Mouse (Mus musculus): Measurements from ENCODE around the gene Arhgap35. TPM values are rescaled to one million over a fixed set of nuclear protein-coding genes. Genes with fewer than 3 reads are reported as not detected.

The Arhgap35 gene
- polyA plus RNA-seq, 1 experiment, result 5.6 TPM

DNA sequence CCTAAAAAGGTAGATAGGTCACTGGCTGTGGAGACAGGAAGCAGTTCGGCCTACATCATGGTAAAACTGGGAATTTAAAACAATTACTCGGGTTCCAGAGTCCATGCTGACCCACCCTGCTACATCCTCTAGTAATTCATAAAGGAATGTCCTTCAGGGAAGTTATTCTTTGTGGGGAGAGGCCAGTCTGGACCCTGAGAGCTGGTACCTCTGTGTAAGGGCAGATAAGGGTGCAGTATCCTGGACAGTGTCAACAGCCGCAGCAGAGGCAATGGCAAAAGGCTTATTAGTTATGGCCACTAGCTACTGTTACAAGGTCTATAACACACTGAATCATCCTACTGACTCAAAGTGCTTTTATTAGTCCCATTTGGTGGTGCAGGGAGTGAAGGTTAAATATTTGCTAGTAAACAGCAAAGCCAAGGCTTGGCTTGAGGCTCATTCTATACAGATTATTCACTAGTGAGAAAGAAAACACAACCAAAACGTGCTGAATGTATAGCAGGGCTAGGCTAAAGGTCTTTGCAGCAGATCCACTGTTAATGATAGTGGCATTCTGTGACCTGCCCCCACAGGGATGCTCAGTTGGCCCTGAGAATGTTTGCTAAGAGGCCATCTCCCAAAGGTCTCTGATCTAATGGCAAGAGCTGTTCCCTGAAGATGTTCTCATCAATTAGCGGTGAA is 77.4 kb downstream of the Arhgap35 start:
- H3K36me3 ChIP-seq (ENCODE audit: control insufficient read depth, insufficient read depth, low read length), result no peaks in the 10 kb centered on the region; the same call in 1 of the 2 replicates
- H3K4me1 ChIP-seq (ENCODE audit: control insufficient read depth, insufficient read depth, insufficient read length), result no peaks in the 10 kb centered on the region
- H3K27ac ChIP-seq (ENCODE audit: insufficient read depth, low read length), result no peak overlapping the region
- TF ChIP-seq POLR2A (IDR thresholded peaks at IDR 0.05; ENCODE audit: low read depth, low read length) (no peak), CTCF (IDR thresholded peaks at IDR 0.05; ENCODE audit: extremely low read depth, insufficient read depth, insufficient read length, insufficient replicate concordance) (no peak)
- no peaks in the 10 kb centered on the region for H3K27me3 ChIP-seq (ENCODE audit: control insufficient read depth, insufficient read depth, low read length)
- WGBS, result 91% methylated on average over 5 of the region's 5 CpGs
- DNase-seq (ENCODE audit: low read depth in 1 of 2, low spot score in 2 of 2), result no peak
- no peak overlapping the region for H3K4me3 ChIP-seq (ENCODE audit: extremely low read depth, insufficient read depth, insufficient read length)

DNA sequence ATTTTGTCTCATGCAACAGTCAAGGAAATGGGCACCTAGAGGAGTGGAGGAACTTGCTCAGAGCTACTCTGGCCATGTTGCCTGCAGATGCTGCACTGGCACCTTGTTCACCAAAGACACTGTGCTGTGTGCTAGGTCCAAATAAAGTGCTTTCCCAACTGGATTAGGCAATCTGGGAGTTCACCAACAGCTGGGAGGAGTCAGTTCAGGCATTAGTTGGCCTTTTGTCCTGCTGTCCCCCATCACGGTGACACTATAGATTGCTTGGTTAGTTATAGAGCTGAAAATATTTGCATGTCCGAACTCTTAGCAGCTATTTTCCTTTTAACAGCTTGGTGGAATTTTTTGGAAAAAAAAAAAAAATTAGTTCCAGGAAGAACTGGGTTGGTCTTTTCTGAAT is 88.8 kb downstream of the Arhgap35 start:
- no peak for DNase-seq (ENCODE audit: low read depth in 1 of 2, low spot score in 2 of 2)
- Histone ChIP-seq H3K4me1 (ENCODE audit: control insufficient read depth, insufficient read depth, insufficient read length) (no peaks in the 10 kb centered on the region), H3K4me3 (ENCODE audit: extremely low read depth, insufficient read depth, insufficient read length) (no peak overlapping the region), H3K27me3 (ENCODE audit: control insufficient read depth, insufficient read depth, low read length) (no peaks in the 10 kb centered on the region), H3K36me3 (ENCODE audit: control insufficient read depth, insufficient read depth, low read length) (peaks cover 3% of the 10 kb centered on the region), H3K27ac (ENCODE audit: insufficient read depth, low read length) (no peak overlapping the region)
- WGBS, result 94% methylated on average over 2 of the region's 2 CpGs
- TF ChIP-seq CTCF (IDR thresholded peaks at IDR 0.05; ENCODE audit: extremely low read depth, insufficient read depth, insufficient read length, insufficient replicate concordance), result no peak
- TF ChIP-seq POLR2A (IDR thresholded peaks at IDR 0.05; ENCODE audit: low read depth, low read length), result no peak

DNA sequence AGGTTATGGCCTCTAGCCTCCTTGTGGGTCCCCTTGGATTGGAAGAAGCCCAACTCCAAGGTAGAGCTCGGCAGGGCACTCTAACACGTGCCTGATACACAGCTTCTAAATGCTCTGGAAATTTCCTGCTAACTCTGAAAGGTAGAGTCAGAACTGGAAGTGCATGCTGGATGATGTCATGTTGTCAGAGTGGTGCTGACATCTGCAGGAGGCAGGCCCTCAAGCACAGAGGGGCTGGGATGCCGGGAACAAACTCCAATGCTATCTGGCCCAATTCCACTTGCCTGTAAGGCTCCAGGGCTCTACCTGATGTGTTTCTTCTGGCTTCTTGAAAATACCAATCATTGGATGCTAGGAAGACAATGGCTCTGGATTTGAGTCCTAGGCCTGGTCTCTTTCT is 89.3 kb downstream of the Arhgap35 start:
- Histone ChIP-seq H3K27ac (ENCODE audit: insufficient read depth, low read length) (no peak overlapping the region), H3K36me3 (ENCODE audit: control insufficient read depth, insufficient read depth, low read length) (peaks cover 2% of the 10 kb centered on the region; the same call in 1 of the 2 replicates), H3K27me3 (ENCODE audit: control insufficient read depth, insufficient read depth, low read length) (no peaks in the 10 kb centered on the region), H3K4me3 (ENCODE audit: extremely low read depth, insufficient read depth, insufficient read length) (no peak overlapping the region), H3K4me1 (ENCODE audit: control insufficient read depth, insufficient read depth, insufficient read length) (no peaks in the 10 kb centered on the region)
- DNase-seq (ENCODE audit: low read depth in 1 of 2, low spot score in 2 of 2), result no peak
- WGBS, result 91% methylated on average over 3 of the region's 3 CpGs
- no peak for TF ChIP-seq POLR2A (IDR thresholded peaks at IDR 0.05; ENCODE audit: low read depth, low read length)
- TF ChIP-seq CTCF (IDR thresholded peaks at IDR 0.05; ENCODE audit: extremely low read depth, insufficient read depth, insufficient read length, insufficient replicate concordance), result no peak

DNA sequence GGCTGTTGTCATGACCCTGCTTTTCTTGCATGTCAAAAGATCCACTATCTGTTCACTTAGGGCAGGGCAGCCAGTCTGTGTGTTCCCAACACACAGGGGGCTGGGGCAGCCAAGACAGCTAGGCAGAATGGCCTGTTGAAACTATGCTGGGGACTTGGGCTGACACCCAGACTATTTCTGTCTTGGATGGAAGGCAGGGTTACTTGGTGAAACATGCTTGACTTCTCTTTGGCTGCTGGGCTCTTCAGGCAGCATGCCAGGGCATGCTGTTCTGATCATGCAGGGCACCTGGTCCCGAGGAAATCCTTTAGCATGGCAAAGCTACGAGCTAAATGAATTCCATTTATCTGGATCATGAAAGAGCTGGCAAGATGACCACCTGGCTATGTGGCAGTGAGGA is 90.5 kb downstream of the Arhgap35 start:
- H3K4me1 ChIP-seq (ENCODE audit: control insufficient read depth, insufficient read depth, insufficient read length), result no peaks in the 10 kb centered on the region
- H3K4me3 ChIP-seq (ENCODE audit: extremely low read depth, insufficient read depth, insufficient read length), result no peak overlapping the region
- H3K27ac ChIP-seq (ENCODE audit: insufficient read depth, low read length), result no peak overlapping the region
- 0 out of 2 replicates have a peak, but pooled peaks cover 2% of the 10 kb centered on the region for H3K36me3 ChIP-seq (ENCODE audit: control insufficient read depth, insufficient read depth, low read length)
- TF ChIP-seq CTCF (IDR thresholded peaks at IDR 0.05; ENCODE audit: extremely low read depth, insufficient read depth, insufficient read length, insufficient replicate concordance) (no peak), POLR2A (IDR thresholded peaks at IDR 0.05; ENCODE audit: low read depth, low read length) (no peak)
- no peak for DNase-seq (ENCODE audit: low read depth in 1 of 2, low spot score in 2 of 2)
- WGBS, result 87% methylated on average over 2 of the region's 2 CpGs
- H3K27me3 ChIP-seq (ENCODE audit: control insufficient read depth, insufficient read depth, low read length), result no peaks in the 10 kb centered on the region

DNA sequence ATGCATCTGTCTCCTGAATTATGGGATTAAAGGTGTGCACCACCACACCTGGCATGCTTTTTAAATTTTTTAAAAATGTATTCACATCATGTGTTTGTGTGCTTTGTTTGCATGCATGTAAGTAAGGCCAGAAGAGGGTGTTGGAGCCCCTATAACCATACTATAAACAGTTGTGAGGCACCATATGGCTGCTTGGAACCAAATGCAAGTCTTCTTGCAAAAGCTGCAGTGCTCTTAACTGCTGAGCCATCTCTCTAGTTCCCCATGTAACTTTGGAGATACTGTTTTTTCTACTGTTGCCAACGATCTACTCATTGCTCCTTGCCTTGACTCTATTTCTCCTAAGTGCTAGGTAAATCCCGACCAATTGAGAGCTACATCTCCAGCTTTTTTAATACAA is 95.5 kb downstream of the Arhgap35 start:
- no peak for DNase-seq (ENCODE audit: low read depth in 1 of 2, low spot score in 2 of 2)
- Histone ChIP-seq H3K27me3 (ENCODE audit: control insufficient read depth, insufficient read depth, low read length) (no peaks in the 10 kb centered on the region), H3K4me3 (ENCODE audit: extremely low read depth, insufficient read depth, insufficient read length) (no peak overlapping the region), H3K27ac (ENCODE audit: insufficient read depth, low read length) (no peak overlapping the region), H3K4me1 (ENCODE audit: control insufficient read depth, insufficient read depth, insufficient read length) (no peaks in the 10 kb centered on the region), H3K36me3 (ENCODE audit: control insufficient read depth, insufficient read depth, low read length) (no peaks in the 10 kb centered on the region)
- no peak for TF ChIP-seq POLR2A (IDR thresholded peaks at IDR 0.05; ENCODE audit: low read depth, low read length)
- no peak for TF ChIP-seq CTCF (IDR thresholded peaks at IDR 0.05; ENCODE audit: extremely low read depth, insufficient read depth, insufficient read length, insufficient replicate concordance)
- WGBS, result 97% methylated on average over 2 of the region's 2 CpGs

DNA sequence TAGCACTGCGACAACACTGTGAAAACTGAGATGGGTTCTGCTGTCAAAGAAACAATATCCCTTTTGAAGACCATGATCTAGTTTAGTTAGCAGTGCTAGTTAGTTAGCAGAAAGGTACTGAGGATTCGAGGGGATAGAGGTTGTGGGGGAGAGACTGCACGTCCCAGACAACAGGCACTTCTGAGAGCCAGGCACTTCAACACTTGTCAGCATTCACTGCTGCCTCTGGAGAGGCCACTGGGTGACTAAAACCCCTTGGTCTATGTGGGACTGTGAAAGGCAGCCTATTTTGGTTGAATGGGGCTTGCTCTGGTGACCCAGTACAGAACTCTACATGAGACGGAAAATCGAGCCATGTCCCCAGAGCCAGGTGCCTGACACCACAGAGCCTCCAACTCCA is 97.6 kb downstream of the Arhgap35 start:
- no peaks in the 10 kb centered on the region for H3K27me3 ChIP-seq (ENCODE audit: control insufficient read depth, insufficient read depth, low read length)
- WGBS, result 88% methylated on average over 5 of the region's 5 CpGs
- no peaks in the 10 kb centered on the region for H3K4me1 ChIP-seq (ENCODE audit: control insufficient read depth, insufficient read depth, insufficient read length)
- DNase-seq (ENCODE audit: low read depth in 1 of 2, low spot score in 2 of 2), result no peak
- 0 out of 2 replicates have a peak, but pooled peaks cover 1% of the 10 kb centered on the region for H3K36me3 ChIP-seq (ENCODE audit: control insufficient read depth, insufficient read depth, low read length)
- no peak overlapping the region for H3K4me3 ChIP-seq (ENCODE audit: extremely low read depth, insufficient read depth, insufficient read length)
- no peak overlapping the region for H3K27ac ChIP-seq (ENCODE audit: insufficient read depth, low read length)
- TF ChIP-seq POLR2A (IDR thresholded peaks at IDR 0.05; ENCODE audit: low read depth, low read length) (no peak), CTCF (IDR thresholded peaks at IDR 0.05; ENCODE audit: extremely low read depth, insufficient read depth, insufficient read length, insufficient replicate concordance) (no peak)

DNA sequence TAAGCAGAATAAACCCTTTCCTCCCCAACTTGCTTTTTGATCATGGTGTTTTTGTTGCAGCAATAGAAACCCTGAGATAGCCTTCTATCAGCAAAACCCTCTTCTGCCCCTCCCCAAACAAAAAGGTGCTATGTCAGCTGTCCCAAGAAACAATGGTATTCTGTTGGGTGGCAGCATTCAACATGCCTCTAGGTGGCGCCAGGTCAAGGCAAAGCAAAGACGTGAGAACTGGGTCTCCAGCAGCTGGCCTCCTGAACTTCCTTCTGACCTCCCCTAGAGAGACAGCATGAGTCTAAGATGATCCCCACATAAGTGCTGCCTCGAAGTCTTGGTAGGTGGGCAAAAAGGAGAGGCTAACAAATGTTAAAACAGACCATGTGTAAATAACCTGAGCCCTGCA is 107.5 kb downstream of the Arhgap35 start:
- no peaks in the 10 kb centered on the region for H3K4me1 ChIP-seq (ENCODE audit: control insufficient read depth, insufficient read depth, insufficient read length)
- no peaks in the 10 kb centered on the region for H3K27me3 ChIP-seq (ENCODE audit: control insufficient read depth, insufficient read depth, low read length)
- 2% methylated on average over 3 of the region's 3 CpGs for WGBS
- H3K36me3 ChIP-seq (ENCODE audit: control insufficient read depth, insufficient read depth, low read length), result peaks cover 3% of the 10 kb centered on the region
- H3K27ac ChIP-seq (ENCODE audit: insufficient read depth, low read length), result no peak overlapping the region
- DNase-seq (ENCODE audit: low read depth in 1 of 2, low spot score in 2 of 2), result peak; percentile 19 to 64
- TF ChIP-seq CTCF (IDR thresholded peaks at IDR 0.05; ENCODE audit: extremely low read depth, insufficient read depth, insufficient read length, insufficient replicate concordance) (peak; percentile 78; the same call in 1 of the 2 replicates), POLR2A (IDR thresholded peaks at IDR 0.05; ENCODE audit: low read depth, low read length) (no peak)
- H3K4me3 ChIP-seq (ENCODE audit: extremely low read depth, insufficient read depth, insufficient read length), result no peak overlapping the region
